Mouse (Mus musculus) spleen, adult 2 months (tissue): ENCODE results near the gene Dtnb.

Experiments used
- CTCF ChIP-seq: fragments of 200-500 bp; IDR thresholded peaks from 2 replicates; pipeline ENCODE4 v1.5.1; 2011; ENCODE audit warnings: mild to moderate bottlenecking, inconsistent platforms; ENCODE audit not compliant: insufficient read depth, insufficient read length, insufficient replicate concordance; ENCODE audit errors: extremely low read depth
- POLR2A ChIP-seq: fragments of 200-500 bp; IDR thresholded peaks from 2 replicates; pipeline ENCODE4 v1.6.1; 2011; ENCODE audit warnings: low read depth, low read length, inconsistent platforms

DNA sequence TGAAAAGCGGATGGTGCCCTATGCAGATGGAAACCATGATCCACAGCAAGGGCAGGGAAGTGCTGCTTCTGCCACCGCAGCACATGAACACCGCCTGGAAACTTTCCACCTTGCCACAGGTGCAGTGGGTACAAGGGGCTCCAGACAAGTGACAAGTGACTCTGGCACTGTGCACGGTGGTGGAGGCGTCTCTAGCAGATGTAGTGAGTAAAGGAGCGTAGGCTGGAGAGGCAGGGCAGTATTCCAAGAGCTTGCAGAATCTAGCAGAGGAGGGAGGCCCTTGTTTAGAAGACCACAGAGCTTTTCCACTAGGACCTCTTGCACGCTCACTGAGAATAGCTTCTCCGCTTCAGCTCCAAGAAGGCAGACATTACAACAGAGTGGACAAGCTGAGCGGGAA is 102.7 kb downstream of the Dtnb start:
- no peak for TF ChIP-seq CTCF
- TF ChIP-seq POLR2A = no peak
